Mouse (Mus musculus) E14TG2a.4 (cell line): ENCODE measurements at regions not wholly inside any gene's neighbourhood (a gene's known extent, or its start where the extent isn't known, plus 50 kb on each side); places are given as distances from the start of the nearest gene placed in this dataset.

Experiments
- CTCF ChIP-seq: conservative IDR thresholded peaks from 2 replicates; pipeline ENCODE4 v1.5.1; 2014; ENCODE audit warnings: low read length
- NANOG ChIP-seq: IDR thresholded peaks from 2 replicates; pipeline ENCODE4 v1.6.1; 2014; ENCODE audit warnings: borderline replicate concordance, low read length, mixed read lengths
- POU5F1 ChIP-seq: IDR thresholded peaks from 2 replicates; pipeline ENCODE4 v1.6.1; 2014; ENCODE audit warnings: low read length, borderline replicate concordance

GRCm38 (mm10) chr1:23184728-23185127 lies 82.7 kb upstream of the 4933415F23Rik start:
- no peak for TF ChIP-seq CTCF
- no peak for TF ChIP-seq POU5F1
- no peak for TF ChIP-seq NANOG
